13 mouse cellular contexts compared by ENCODE assay signal in the genomic region with DNA sequence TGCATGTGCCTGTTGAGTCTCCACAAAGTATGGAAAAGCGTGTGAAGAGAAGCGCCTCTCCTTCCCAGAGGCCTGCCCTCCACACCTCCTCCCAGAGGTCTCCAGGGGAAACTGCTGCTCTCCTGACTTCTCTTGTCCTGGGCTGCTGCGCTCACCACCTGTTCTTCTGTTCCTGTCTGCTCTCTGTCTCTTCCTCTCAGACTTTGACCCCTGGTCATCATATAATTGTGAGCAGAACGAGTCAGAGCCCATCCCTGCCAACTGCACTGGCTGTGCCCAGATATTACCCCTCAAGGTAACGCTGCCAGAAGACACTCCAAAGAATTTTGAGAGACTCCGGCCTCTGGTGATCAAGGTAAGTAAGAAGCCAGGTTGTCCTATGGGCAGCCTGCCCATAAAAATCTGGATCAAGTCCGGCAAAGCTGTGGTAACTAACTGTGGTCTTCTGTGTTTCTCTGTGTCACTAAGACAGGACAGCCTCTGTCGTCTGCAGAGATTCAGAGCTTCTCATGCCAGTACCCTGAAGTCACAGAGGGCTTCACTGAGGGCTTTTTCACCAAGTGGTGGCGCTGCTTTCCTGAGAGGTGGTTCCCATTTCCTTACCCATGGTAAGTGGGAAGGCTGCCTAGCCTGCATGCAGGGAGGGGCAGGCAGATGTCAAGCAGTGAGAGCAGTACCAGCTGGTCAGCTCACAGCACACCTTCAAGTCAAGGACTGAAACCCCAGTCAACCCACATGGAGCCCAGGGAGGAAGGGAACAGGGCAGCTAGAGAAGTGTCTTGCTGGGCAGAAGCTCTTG. TPM values are rescaled to one million over a fixed set of nuclear protein-coding genes. Genes with fewer than 3 reads are reported as not detected.
DNase-seq lines count a peak whose midpoint lies in the region; ATAC-seq and TF ChIP-seq lines count a peak whose summit lies in the region.
"Had no signal": no experiment of that assay in that cellular context is flagged by ENCODE, and none has a peak within 500 bp of the region (broad histone marks: within the 10 kb centered on the region; RNA-seq: fewer than 3 reads in every experiment).

No protein-coding gene starts in this region.

- H3K9ac ChIP-seq in intestine, postnatal 0 days (ENCODE audit: low read depth, low read length), result no peak overlapping the region
- H3K9ac ChIP-seq: hindbrain, embryonic 12.5 days; liver, embryonic 15.5 days; midbrain, embryonic 15.5 days had no signal

- peaks cover 44% of the 10 kb centered on the region for H3K36me3 ChIP-seq in intestine, postnatal 0 days (ENCODE audit: control insufficient read depth, insufficient read depth)

- no peak for DNase-seq in cerebellum, adult 2 months
- no peak for DNase-seq in cerebellum, adult 9-11 months
- DNase-seq in layer of hippocampus, adult 2 months (ENCODE audit: low spot score in 2 of 2), result no peak
- DNase-seq in layer of hippocampus, adult 8-10 months (ENCODE audit: low spot score in 2 of 2), result no peak
- peak; percentile 76 for DNase-seq in large intestine, adult 2 months (ENCODE audit: low read depth, low spot score)
- no peak for DNase-seq in neural tube, embryonic 10.5 days (ENCODE audit: extremely low spot score, low spot score)
- DNase-seq: layer of hippocampus, postnatal 36 days had no signal

- peak; percentile 86 for ATAC-seq in intestine, postnatal 0 days
- ATAC-seq in frontal cortex, adult (ENCODE audit: low TSS enrichment), result no peak
- ATAC-seq: midbrain, embryonic 15.5 days had no signal

- no peak overlapping the region for H3K4me3 ChIP-seq in cerebellum, adult 2 months (replicated peaks; ENCODE audit: insufficient read depth, low read depth, low read length)
- no peak overlapping the region for H3K4me3 ChIP-seq in layer of hippocampus, adult 2 months
- H3K4me3 ChIP-seq in intestine, postnatal 0 days (ENCODE audit: low read depth, low read length), result no peak overlapping the region
- H3K4me3 ChIP-seq: erythroblast, embryonic 14.5 days; hindbrain, embryonic 12.5 days; liver, embryonic 15.5 days; midbrain, embryonic 15.5 days had no signal

- H3K27me3 ChIP-seq in cerebellum, adult 2 months (ENCODE audit: control insufficient read depth, insufficient read depth, low read length), result no peaks in the 10 kb centered on the region
- no peaks in the 10 kb centered on the region for H3K27me3 ChIP-seq in intestine, postnatal 0 days (replicated peaks; ENCODE audit: control insufficient read depth, insufficient read depth, low read length)
- H3K27me3 ChIP-seq: hindbrain, embryonic 12.5 days; liver, embryonic 15.5 days; midbrain, embryonic 15.5 days had no signal

- TF ChIP-seq POLR2A in cerebellum, adult 2 months (IDR thresholded peaks at IDR 0.05; ENCODE audit: borderline replicate concordance, insufficient read depth, low read length), result no peak

- H3K9me3 ChIP-seq in intestine, postnatal 0 days (ENCODE audit: control insufficient read depth), result no peaks in the 10 kb centered on the region
- H3K9me3 ChIP-seq: hindbrain, embryonic 12.5 days; liver, embryonic 15.5 days; midbrain, embryonic 15.5 days had no signal

- no peak overlapping the region for H3K27ac ChIP-seq in cerebellum, adult 2 months (ENCODE audit: insufficient read depth, low read length)
- H3K27ac ChIP-seq in layer of hippocampus, adult 2 months, result no peak overlapping the region
- H3K27ac ChIP-seq in intestine, postnatal 0 days (ENCODE audit: low read depth, low read length), result peak overlapping the region; percentile 70
- H3K27ac ChIP-seq: hindbrain, embryonic 12.5 days; liver, embryonic 15.5 days; midbrain, embryonic 15.5 days had no signal

- no peaks in the 10 kb centered on the region; the same call in 1 of the 2 replicates for H3K4me1 ChIP-seq in cerebellum, adult 2 months (ENCODE audit: control insufficient read depth, insufficient read depth, low read length)
- H3K4me1 ChIP-seq in intestine, postnatal 0 days (replicated peaks; ENCODE audit: control insufficient read depth, insufficient read depth, low read length), result no peaks in the 10 kb centered on the region
- H3K4me1 ChIP-seq: midbrain, embryonic 15.5 days had no signal

- peak overlapping the region; percentile 1; the same call in 1 of the 2 replicates for H3K4me2 ChIP-seq in intestine, postnatal 0 days (replicated peaks; ENCODE audit: low read depth)
- H3K4me2 ChIP-seq: hindbrain, embryonic 12.5 days; liver, embryonic 15.5 days; midbrain, embryonic 15.5 days had no signal

- WGBS in cerebellum, adult 2 months, result 60% methylated on average over 9 of the region's 9 CpGs
- 59% methylated on average over 9 of the region's 9 CpGs for WGBS in intestine, postnatal 0 days
- WGBS in large intestine, adult 2 months, result 34% methylated on average over 9 of the region's 9 CpGs

- peak; percentile 19; the same call in 1 of the 2 replicates for TF ChIP-seq CTCF in cerebellum, adult 2 months (IDR thresholded peaks at IDR 0.05; ENCODE audit: borderline replicate concordance, insufficient read depth, low read depth, low read length)
- TF ChIP-seq CTCF in layer of hippocampus, adult 2 months (conservative IDR thresholded peaks at IDR 0.05), result peak; percentile 41
- TF ChIP-seq CTCF in intestine, postnatal 0 days (IDR thresholded peaks at IDR 0.05; ENCODE audit: low read depth), result peak; percentile 54

RNA-seq across cellular contexts. Expression of gene Pi16, which starts 23.5 kb away (rescaled TPM):
- 0.75 and 1.0 TPM in 2 replicates for polyA plus RNA-seq in cerebellum, adult 2 months (2012; rRNA removed)
- total RNA-seq in layer of hippocampus, adult 2 months (2021), result 1 to 10 TPM in 1 of 2 experiments, under 1 TPM in 1; 0.74 to 1.1 TPM
- 1 to 10 TPM in 2 of 4 experiments, under 1 TPM in 2; 0.83 to 1.3 (median 1.1) TPM for total RNA-seq in layer of hippocampus, adult 8-10 months (2022)
- polyA plus RNA-seq in intestine, postnatal 0 days (2015; fragmentation: Nextera tagmentation; extraction: Ambion mirVana), result 0.73 and 0.76 TPM in 2 replicates
- 1.4 and 1.5 TPM in 2 replicates for polyA plus RNA-seq in large intestine, adult 2 months (2012; rRNA removed)

RNA-seq across cellular contexts. Expression of gene BC004004, which starts 25.4 kb away (rescaled TPM):
- polyA plus RNA-seq in cerebellum, adult 2 months (2012; rRNA removed), result 102 and 111 TPM in 2 replicates
- total RNA-seq in layer of hippocampus, adult 2 months (2021), result 10 to 100 TPM; 78.9 to 81.5 TPM
- 100 to 1,000 TPM in 1 of 4 experiments, 10 to 100 TPM in 3; 85.3 to 108 (median 90.5) TPM for total RNA-seq in layer of hippocampus, adult 8-10 months (2022)
- polyA plus RNA-seq in intestine, postnatal 0 days (2015; fragmentation: Nextera tagmentation; extraction: Ambion mirVana), result 111 and 116 TPM in 2 replicates
- 75.5 and 82.4 TPM in 2 replicates for polyA plus RNA-seq in large intestine, adult 2 months (2012; rRNA removed)

RNA-seq across cellular contexts. Expression of gene Ppil1, which starts 30.0 kb away (rescaled TPM):
- 25.1 and 25.3 TPM in 2 replicates for polyA plus RNA-seq in cerebellum, adult 2 months (2012; rRNA removed)
- total RNA-seq in layer of hippocampus, adult 2 months (2021), result 10 to 100 TPM; 14.8 to 16.2 TPM
- total RNA-seq in layer of hippocampus, adult 8-10 months (2022), result 10 to 100 TPM; 16.1 to 18.5 (median 16.4) TPM
- polyA plus RNA-seq in intestine, postnatal 0 days (2015; fragmentation: Nextera tagmentation; extraction: Ambion mirVana), result 53.7 and 59.1 TPM in 2 replicates
- 37.7 and 40.0 TPM in 2 replicates for polyA plus RNA-seq in large intestine, adult 2 months (2012; rRNA removed)

RNA-seq across cellular contexts. Expression of gene Mtch1, which starts 53.7 kb away (rescaled TPM):
- 447 and 479 TPM in 2 replicates for polyA plus RNA-seq in cerebellum, adult 2 months (2012; rRNA removed)
- total RNA-seq in layer of hippocampus, adult 2 months (2021), result 100 to 1,000 TPM; 587 to 618 TPM
- total RNA-seq in layer of hippocampus, adult 8-10 months (2022), result 100 to 1,000 TPM; 562 to 622 (median 577) TPM
- 139 and 143 TPM in 2 replicates for polyA plus RNA-seq in intestine, postnatal 0 days (2015; fragmentation: Nextera tagmentation; extraction: Ambion mirVana)
- 254 and 263 TPM in 2 replicates for polyA plus RNA-seq in large intestine, adult 2 months (2012; rRNA removed)

RNA-seq across cellular contexts. Expression of gene Cpne5, which starts 56.0 kb away (rescaled TPM):
- polyA plus RNA-seq in cerebellum, adult 2 months (2012; rRNA removed), result 7.5 and 8.4 TPM in 2 replicates
- 10 to 100 TPM; 34.0 to 36.3 TPM for total RNA-seq in layer of hippocampus, adult 2 months (2021)
- total RNA-seq in layer of hippocampus, adult 8-10 months (2022), result 10 to 100 TPM; 26.5 to 35.8 (median 29.7) TPM
- polyA plus RNA-seq in intestine, postnatal 0 days (2015; fragmentation: Nextera tagmentation; extraction: Ambion mirVana), result 2.7 and 3.3 TPM in 2 replicates
- 1.1 and 1.7 TPM in 2 replicates for polyA plus RNA-seq in large intestine, adult 2 months (2012; rRNA removed)
